Mouse (Mus musculus) lung, postnatal 0 days (tissue): ENCODE data around the gene Ifnar2.

ENCODE experiments used
- CTCF ChIP-seq: IDR thresholded peaks from 2 replicates; pipeline ENCODE4 v1.5.1; 2016; ENCODE audit warnings: antibody characterized with exemption, mild to moderate bottlenecking
- EP300 ChIP-seq: IDR thresholded peaks from 2 replicates; pipeline ENCODE4 v1.6.1; 2016; ENCODE audit warnings: antibody characterized with exemption, mild to moderate bottlenecking, control low read depth

DNA sequence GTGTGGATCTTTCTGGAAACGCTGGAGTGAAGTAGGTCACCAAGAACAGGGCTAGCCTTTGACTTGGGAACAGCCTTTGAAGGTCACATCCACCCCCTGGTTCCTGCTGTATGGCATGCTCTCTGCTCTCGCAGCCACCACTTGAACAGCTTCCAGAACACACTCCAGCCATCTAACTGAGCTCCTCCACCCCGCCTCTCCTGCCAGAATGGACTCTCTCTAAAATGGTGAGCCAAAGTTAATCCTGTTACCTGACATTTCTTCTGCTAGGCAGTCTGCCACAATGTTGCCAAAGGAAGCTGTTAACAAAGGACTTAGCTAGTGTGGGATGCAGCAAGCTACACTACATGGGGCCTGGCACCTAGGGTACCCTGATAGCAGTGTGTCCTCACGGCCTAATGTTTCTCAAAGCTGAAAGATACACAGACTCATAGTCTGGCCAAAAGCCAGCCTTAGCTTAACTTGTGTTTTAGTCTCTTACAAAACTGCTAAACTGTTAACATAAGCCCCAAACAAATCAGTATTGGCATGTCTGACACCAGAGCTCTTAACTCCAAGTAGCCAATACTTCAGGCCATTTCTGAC lies 22.3 kb downstream of the Ifnar2 start:
- TF ChIP-seq EP300 (no peak), CTCF (no peak)
